Mouse (Mus musculus): Measurements from ENCODE around the gene Rbm47.
"Not testable (repeated sequence)": the region's sequence is repeated elsewhere in the genome, so short reads cannot be mapped to it uniquely, and the experiment has no call there.

Gene Rbm47

GRCm38 (mm10) chr5:66173018-66173417 is at the start of gene Rbm47:
Gene Rbm47 (minus strand): TSS chr5:66173118.
- DNase-seq: no peak

DNA sequence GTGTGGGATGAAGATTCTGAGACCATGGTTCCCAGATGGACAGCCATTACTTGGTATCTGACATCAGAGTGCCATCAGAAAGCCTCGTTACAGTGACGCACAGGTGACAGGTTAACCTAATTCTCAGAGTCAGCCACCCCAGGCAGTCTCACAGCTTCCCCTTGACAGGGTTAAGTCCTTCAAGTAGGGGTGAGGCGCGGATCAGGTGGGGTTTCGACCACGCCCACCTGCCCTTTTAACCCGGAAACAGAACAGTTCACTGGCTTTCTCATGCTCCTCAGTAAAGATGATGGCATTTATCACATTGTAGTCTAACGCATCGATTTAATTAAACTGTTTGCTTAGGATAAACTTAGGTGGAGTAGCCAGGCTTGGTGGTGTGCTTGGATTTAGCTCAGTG is 47.7 kb upstream of the Rbm47 start:
- no peak for DNase-seq

DNA sequence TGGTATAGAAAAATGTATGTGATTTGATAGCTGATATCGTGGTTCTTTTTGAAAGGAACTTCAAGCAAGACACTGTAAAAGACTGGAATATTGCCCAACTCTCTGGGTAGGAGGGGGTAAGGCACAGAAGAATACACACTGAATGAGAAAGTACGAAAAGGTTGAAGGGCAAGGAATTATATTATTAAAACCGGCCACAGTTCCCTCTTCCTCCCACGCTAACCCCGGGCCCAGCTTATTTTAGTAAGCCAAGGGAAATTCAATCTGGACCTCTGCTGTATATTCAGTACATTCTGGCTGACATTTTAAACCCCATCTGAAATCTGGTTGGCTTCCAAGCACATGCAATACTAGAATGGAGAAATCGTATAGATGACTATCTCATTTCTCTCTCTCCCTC is 46.8 kb upstream of the Rbm47 start:
- DNase-seq: no peak

GRCm38 (mm10) chr5:66215569-66216277 is 42.8 kb upstream of the Rbm47 start:
- no peak for DNase-seq

GRCm38 (mm10) chr5:66214395-66214935 is 41.5 kb upstream of the Rbm47 start:
- DNase-seq: no peak

DNA sequence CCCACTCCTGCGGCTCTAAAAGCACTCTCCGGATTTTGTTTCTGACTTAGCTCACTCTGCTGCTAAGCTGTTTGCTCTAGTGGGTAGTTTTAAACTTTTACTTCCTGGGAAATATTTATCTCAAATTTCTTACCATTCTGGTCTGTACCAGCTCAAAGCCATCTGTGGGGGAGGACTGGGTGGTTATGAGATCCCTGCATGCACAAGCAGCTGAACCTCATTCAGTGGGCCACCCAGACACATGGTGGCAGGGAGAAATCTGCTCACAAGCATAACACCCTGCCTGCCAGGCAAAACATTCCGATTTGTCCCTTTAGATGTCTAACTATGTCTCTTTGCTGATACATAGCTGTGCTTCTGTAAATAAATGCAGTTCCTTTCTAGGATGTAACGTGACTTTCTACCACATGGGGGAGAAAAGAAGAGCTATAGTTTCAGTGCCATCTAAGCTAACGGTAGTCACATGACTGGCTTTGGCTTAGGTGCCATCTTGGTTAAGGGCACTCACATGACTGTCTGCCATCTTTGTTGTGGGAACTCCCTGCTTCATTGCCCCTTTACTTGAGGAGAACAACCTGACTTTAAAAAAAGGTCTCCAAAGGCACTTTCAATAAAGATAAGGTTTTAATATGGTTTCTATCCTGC is 36.7 kb upstream of the Rbm47 start:
- no peak for DNase-seq

DNA sequence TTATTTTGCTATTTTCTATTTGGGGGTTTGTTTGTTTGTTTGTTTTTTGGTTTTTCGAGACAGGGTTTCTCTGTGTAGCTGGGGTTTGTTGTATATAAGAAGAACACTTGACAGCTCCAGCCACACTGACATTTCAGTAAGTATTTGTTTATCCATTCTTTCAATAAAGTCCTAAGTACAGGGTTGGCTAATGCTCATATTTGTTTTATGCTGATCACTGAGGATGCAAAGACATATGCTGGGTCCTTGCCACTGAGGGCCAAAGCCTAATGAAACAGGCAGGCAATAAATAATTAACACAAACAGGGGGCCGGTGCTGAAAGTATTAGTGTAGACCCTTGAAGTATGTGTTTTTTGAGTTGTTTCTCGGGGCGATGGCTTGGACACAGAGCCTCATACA is 32.0 kb upstream of the Rbm47 start:
- no peak for DNase-seq

DNA sequence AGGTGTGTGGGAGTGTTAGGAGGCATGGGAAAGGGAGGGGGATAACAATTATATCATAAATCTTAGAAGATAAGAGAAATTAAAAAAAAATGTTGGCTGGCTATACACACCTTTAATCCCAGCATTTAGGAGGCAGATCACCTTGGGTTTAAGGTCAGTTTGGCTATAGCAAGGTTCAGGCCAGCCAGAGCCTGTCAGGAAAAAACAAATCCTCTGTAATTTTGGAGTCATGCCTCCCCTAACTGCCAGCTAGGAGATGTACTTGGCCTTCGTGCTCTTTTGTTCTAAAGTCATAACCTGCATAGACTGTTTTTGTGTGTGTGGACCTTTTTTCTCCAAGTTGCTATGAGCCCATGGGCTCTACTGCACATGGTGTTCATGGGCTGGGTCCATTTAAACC is 30.5 kb upstream of the Rbm47 start:
- no peak for DNase-seq

- DNase-seq: no peak
Measured at GRCm38 (mm10) chr5:66200044-66200443, 27.1 kb upstream of the Rbm47 start.

DNA sequence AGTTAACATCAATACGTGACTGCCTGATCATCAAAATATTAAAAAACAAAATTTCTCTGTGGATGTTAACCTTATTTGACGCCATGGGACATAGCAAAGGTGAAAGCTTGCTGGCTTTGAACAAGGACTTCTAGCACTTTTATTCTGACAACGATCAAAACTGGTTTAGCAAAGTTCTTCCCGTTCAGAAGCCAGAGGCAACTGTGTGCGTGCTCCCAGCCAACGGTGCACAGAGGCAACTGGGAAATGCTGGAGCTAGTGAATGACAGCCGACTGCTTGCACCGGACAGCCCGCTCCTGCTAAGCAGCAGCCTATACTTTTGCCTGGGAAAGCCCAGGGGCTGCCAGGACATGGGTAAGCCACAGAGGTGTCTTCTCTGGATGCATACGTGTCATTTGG is 22.4 kb upstream of the Rbm47 start:
- DNase-seq: no peak

GRCm38 (mm10) chr5:66193218-66193846 is 20.4 kb upstream of the Rbm47 start:
- DNase-seq: no peak

DNA sequence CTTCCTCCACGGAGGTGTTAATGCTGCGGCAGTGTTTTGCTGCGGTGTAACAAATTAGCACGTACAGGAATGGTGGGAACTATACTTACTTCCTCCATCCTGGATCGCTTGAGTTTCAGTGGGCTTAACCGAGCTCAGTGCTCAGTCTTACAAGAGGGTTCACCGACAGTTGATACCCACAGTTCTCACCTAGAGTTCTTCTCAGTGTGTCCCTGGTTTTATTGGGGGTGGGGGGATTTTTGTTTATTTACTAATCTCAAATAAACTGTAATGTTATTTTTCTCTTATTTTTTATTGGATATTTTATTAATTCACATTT is 18.2 kb upstream of the Rbm47 start:
- DNase-seq: no peak

DNA sequence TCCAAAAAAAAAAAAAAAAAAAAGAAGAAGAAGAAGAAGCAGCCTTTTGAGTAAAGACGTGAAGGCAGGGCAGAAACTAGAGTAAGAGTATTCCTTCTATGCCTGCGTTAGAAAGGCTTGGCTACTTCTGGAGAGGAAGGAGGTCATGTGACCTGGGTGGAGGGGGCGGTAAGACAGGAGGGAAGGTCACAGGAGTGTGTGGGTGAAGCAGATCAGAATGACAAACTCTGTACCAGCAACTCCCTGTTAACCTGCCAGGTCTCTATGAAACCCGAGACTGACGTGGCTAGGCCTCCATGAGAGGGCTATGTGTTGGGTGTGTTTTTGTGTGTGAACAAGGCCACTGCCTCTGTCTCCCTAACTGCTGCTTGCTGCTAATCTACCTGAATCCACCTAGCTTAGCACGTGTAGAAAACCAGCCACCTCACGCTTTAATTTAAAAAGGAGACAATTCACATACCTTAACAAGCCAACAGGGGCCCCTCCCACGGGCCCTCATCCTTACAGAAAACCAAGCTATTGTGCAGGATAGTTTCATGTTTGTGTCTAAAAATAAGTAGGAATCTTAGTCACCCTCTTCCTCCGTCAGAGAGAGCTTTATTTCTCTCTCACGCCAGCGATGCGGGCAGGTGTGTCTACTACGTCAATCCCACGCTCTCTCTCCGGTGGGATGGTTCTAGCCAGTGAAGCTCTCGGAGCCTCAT is 17.7 kb upstream of the Rbm47 start:
- no peak for DNase-seq

GRCm38 (mm10) chr5:66188591-66188990 is 15.7 kb upstream of the Rbm47 start:
- not testable (repeated sequence) for DNase-seq

GRCm38 (mm10) chr5:66182156-66182555 is 9.2 kb upstream of the Rbm47 start:
- DNase-seq: peak; percentile 23

- no peak for DNase-seq
Measured at GRCm38 (mm10) chr5:66174160-66174837, 1.4 kb upstream of the Rbm47 start.

DNA sequence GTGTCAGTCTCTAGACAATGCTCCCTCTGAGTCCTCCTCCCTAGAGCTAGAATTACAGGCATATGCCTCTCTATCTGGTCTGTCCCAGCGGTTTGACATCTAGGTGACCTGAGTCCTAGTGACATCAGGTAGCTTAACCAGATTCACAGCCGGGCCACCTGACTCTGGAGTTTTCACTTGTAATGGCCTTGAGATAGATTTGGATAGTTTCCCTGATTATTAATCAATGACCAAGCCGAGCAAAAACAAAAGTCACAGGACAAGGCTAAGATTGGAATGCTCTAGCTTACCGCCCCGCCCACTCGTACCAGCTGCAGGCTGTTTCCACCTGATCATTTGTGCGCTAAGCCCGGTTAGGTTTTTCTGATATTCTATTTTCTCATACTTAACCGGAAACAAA is 2.3 kb downstream of the Rbm47 start:
- DNase-seq: no peak

- DNase-seq: no peak
Measured at GRCm38 (mm10) chr5:66169099-66169485, 3.8 kb downstream of the Rbm47 start.

GRCm38 (mm10) chr5:66168462-66169098 is 4.3 kb downstream of the Rbm47 start:
- DNase-seq: no peak

GRCm38 (mm10) chr5:66166931-66167330 is 6.0 kb downstream of the Rbm47 start:
- no peak for DNase-seq

DNA sequence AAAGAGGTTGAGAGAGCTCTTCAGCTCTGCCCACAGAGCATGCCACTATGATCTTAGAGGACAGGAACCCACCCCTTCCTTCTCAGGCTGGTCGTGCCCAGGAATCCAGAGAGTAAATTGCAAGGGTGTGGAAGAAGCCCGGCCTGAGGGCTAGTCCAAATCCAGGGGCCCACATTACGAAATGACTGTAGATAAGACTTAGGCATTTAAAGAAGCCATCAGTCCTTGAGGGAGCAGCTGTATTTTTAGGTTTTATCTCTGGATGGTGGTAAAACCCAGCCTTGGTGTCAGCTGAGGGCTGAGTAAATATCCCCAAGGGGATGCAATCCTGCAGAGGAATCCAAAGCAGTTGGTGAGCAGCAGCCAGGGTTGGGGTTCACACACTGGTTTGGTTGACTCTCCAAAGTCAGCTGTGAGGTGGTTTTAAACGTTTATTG is 6.7 kb downstream of the Rbm47 start:
- DNase-seq: no peak

- DNase-seq: no peak
Measured at GRCm38 (mm10) chr5:66165748-66166147, 7.2 kb downstream of the Rbm47 start.
